Mouse (Mus musculus): ENCODE measurements around the gene Olfr281.

- TF ChIP-seq CTCF (IDR thresholded peaks at IDR 0.05; ENCODE audit: control insufficient read depth, insufficient read depth, low read length) (no peak), POLR2A (IDR thresholded peaks at IDR 0.05; ENCODE audit: borderline replicate concordance, control insufficient read depth, low read depth, low read length) (no peak)
Measured at GRCm38 (mm10) chr15:98497631-98498030, 45.2 kb downstream of the Olfr281 start.
